Mouse (Mus musculus) embryonic facial prominence, embryonic 12.5 days (tissue): ENCODE measurements at regions not wholly inside any gene's neighbourhood (a gene's known extent, or its start where the extent isn't known, plus 50 kb on each side); places are given as distances from the start of the nearest gene placed in this dataset.

Experiments
- ATAC-seq: fragments of 200-750 bp; cut with Nextera tagmentation; 2 replicates; pipeline ENCODE4 v1.8.0; 2017; ENCODE audit not compliant: insufficient number of reproducible peaks, insufficient read depth, low FRiP score, low TSS enrichment
- H3K27ac ChIP-seq: fragments of 300-500 bp; sonication (generic); 2 replicates; pipeline ENCODE4 v1.5.1; 2016; ENCODE audit warnings: mild to moderate bottlenecking
- H3K27me3 ChIP-seq: fragments of 300-500 bp; sonication (generic); 2 replicates; pipeline ENCODE4 v1.6.1; 2016; ENCODE audit warnings: mild to moderate bottlenecking, moderate library complexity
- H3K36me3 ChIP-seq: fragments of 300-500 bp; sonication (generic); 2 replicates; pipeline ENCODE4 v1.6.1; 2016; ENCODE audit warnings: mild to moderate bottlenecking
- H3K4me1 ChIP-seq: fragments of 300-500 bp; sonication (generic); 2 replicates; pipeline ENCODE4 v1.6.1; 2016
- H3K4me2 ChIP-seq: fragments of 300-500 bp; sonication (generic); replicated peaks from 2 replicates; pipeline ENCODE4 v1.6.1; 2016; ENCODE audit warnings: mild to moderate bottlenecking, moderate library complexity
- H3K4me3 ChIP-seq: fragments of 300-500 bp; sonication (generic); 2 replicates; pipeline ENCODE4 v1.5.1; 2016; ENCODE audit warnings: mild to moderate bottlenecking
- H3K9ac ChIP-seq: fragments of 300-500 bp; sonication (generic); 2 replicates; pipeline ENCODE4 v1.6.1; 2016; ENCODE audit warnings: mild to moderate bottlenecking, moderate library complexity
- H3K9me3 ChIP-seq: fragments of 300-500 bp; sonication (generic); 2 replicates; pipeline ENCODE4 v1.6.1; 2016; ENCODE audit warnings: mild to moderate bottlenecking, moderate library complexity
- WGBS: fragments of 180-500 bp; shearing (Covaris S2); methylation state at CpG from one replicate; pipeline ENCODE4 v1.1.7; 2016; 5-methylcytosine and 5-hydroxymethylcytosine counted together

DNA sequence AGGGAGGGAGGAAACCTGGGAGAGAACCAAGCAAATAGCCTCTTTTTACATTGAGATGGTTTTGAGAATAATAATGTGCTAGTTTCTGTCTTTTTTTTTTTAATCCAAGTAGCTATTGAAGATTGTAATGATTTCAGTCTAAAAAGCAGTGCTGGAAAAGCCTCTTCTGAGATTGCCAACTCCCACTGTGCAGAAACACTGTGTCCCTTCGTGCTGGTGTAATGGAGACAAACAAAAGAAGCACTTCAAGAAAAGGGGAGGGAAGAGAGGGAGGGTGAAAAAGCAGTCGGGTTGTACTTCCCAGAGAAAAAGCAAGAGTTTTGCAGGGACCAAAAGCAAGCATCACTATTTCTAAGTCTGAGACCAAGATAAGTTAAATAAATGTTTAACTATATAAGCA is 669.4 kb upstream of the Mms22l start:
- no peak for ATAC-seq
- no peak overlapping the region for H3K4me2 ChIP-seq

DNA sequence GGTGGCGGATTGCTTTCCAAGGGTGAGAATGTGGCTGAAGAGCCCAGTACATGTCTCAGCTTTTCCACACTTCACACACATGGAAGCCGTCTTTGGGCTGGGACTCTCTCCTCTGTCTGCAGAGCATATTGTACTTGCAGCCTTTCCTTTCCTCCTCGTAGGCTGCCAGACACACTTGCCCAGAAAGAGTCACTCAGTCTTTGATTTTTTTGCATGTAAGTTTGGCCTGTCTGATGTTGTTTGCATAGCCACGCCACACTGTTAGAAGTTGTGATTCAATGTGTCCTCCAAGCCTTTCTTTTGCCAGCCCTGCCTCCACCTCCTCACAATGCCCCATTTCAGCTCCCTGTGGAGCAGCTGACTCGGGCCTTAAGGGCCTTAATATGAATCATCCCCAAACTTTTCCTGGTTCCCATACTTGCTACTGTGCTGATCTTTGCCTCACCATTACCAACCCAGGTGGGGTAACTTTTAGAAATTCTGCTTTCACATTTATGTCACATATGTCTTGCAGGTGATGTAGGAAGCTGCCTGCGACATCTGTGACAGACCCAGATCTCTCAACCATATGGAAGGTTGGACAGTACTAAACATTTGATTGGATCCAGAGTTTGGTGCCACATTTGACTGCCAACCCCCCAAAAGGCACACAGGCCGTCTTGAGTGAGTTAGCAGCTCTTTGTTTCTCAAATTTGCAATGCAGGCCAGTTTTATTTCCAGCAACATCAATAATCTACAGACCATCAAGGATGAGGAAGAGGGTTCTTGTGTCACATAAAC is 663.7 kb upstream of the Mms22l start:
- no peak overlapping the region for H3K27ac ChIP-seq
- 61% methylated on average over 7 of the region's 7 CpGs for WGBS
- no peak overlapping the region for H3K4me3 ChIP-seq
- no peak overlapping the region for H3K9ac ChIP-seq
- H3K27me3 ChIP-seq, result no peaks in the 10 kb centered on the region
- H3K9me3 ChIP-seq, result no peaks in the 10 kb centered on the region
- ATAC-seq, result no peak
- H3K36me3 ChIP-seq, result no peaks in the 10 kb centered on the region
- H3K4me1 ChIP-seq, result no peaks in the 10 kb centered on the region
- H3K4me2 ChIP-seq, result no peak overlapping the region

More for the DNA sequence above, 669.4 kb upstream of the Mms22l start:
- Histone ChIP-seq H3K9me3 (no peaks in the 10 kb centered on the region), H3K9ac (no peak overlapping the region), H3K27me3 (no peaks in the 10 kb centered on the region), H3K36me3 (no peaks in the 10 kb centered on the region), H3K4me1 (no peaks in the 10 kb centered on the region), H3K27ac (no peak overlapping the region), H3K4me3 (no peak overlapping the region)
- WGBS, result 0% methylated on average over 2 of the region's 2 CpGs

DNA sequence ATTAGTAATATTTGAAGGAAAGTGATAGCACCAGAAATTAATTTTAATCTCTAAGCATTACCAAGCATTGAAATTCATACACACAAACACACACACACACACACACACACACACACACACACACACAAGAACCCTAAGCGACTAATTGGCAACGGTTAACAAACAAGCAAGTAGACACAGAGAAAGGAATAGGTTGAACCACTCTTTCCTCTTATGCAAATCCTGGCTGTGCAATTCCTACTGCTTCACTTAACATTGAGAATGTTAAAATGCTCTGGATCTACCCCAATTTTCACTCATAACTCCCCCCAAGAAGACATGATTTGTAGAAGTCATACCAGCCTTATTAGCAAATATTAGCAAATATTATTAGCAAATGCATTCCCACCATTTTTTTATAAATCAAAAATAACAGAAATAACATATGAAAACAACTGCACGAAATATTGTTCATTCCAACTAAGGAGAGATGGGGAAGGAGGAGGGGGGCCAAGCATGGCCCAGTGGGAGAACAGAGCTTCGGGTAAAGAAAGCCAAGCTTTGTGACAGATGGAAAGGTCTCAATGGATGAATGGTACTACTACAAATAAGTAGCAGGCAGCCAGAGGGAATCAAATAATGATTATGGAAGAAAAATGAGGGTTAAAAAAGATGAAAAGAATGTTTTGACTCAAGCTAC is 652.5 kb upstream of the Mms22l start:
- no peaks in the 10 kb centered on the region for H3K27me3 ChIP-seq
- WGBS, result 71% methylated on average over 4 of the region's 4 CpGs
- H3K4me2 ChIP-seq, result no peak overlapping the region
- H3K9me3 ChIP-seq, result no peaks in the 10 kb centered on the region
- no peak overlapping the region for H3K4me3 ChIP-seq
- H3K27ac ChIP-seq, result no peak overlapping the region
- no peaks in the 10 kb centered on the region for H3K36me3 ChIP-seq
- ATAC-seq, result no peak
- H3K4me1 ChIP-seq, result no peaks in the 10 kb centered on the region
- no peak overlapping the region for H3K9ac ChIP-seq

DNA sequence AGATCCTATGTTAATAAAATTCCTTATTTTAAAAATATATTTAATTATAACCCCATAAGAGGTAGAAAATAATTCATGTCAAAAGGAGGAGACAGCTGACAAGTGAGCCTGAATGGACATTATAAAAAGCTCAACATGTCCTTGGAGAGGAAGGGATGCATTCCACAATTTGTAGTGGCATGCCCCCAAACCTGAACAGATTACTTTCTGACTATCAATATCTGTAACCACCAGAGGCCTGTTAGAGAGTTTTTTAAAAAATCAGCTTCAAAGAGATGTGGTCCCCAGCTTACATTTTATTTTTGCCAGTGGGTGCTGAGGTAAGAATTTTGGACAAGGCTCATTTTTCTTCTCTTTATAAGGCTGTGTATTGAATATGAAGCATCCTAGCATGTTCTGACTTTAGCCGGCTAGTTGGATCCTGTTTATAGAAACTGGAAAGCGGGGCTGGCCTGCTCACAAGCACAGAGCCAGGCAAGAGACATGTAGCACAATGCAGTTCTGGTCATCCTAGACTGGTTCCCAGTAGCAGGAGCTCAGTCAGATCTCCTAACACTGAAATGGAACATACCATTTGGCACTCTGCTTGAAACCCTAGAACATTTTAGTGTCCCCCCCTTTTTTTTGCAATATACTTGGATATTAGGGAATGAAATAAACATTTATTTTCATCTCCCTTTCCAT is 651.8 kb upstream of the Mms22l start:
- Histone ChIP-seq H3K4me2 (no peak overlapping the region), H3K27ac (no peak overlapping the region), H3K9ac (no peak overlapping the region), H3K27me3 (no peaks in the 10 kb centered on the region), H3K9me3 (no peaks in the 10 kb centered on the region), H3K4me1 (no peaks in the 10 kb centered on the region), H3K4me3 (no peak overlapping the region), H3K36me3 (no peaks in the 10 kb centered on the region)
- 73% methylated on average over 2 of the region's 2 CpGs for WGBS
- no peak for ATAC-seq

DNA sequence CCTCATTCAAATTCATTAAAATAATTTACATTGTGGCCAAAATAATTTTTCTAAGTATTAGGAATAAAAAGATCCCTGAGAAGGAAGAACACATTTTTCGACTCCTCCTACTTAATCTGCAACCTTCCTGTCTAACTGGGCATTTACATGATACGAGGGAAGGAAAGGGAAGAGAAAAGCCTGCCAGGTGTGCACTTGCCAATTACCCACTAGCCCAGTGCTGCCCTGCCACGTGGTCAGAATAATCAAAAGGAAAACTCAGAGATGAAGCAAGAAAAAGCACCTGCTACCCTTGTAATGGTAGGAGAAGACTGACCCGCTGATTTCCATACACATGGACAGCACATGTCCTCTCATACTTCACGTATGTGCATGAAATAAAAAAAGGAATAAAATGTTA is 651.0 kb upstream of the Mms22l start:
- H3K4me1 ChIP-seq, result no peaks in the 10 kb centered on the region
- no peak for ATAC-seq
- no peak overlapping the region for H3K4me2 ChIP-seq
- H3K27me3 ChIP-seq, result no peaks in the 10 kb centered on the region
- WGBS, result 64% methylated on average over 5 of the region's 5 CpGs
- no peaks in the 10 kb centered on the region for H3K36me3 ChIP-seq
- no peak overlapping the region for H3K4me3 ChIP-seq
- no peaks in the 10 kb centered on the region for H3K9me3 ChIP-seq
- H3K27ac ChIP-seq, result no peak overlapping the region
- no peak overlapping the region for H3K9ac ChIP-seq

DNA sequence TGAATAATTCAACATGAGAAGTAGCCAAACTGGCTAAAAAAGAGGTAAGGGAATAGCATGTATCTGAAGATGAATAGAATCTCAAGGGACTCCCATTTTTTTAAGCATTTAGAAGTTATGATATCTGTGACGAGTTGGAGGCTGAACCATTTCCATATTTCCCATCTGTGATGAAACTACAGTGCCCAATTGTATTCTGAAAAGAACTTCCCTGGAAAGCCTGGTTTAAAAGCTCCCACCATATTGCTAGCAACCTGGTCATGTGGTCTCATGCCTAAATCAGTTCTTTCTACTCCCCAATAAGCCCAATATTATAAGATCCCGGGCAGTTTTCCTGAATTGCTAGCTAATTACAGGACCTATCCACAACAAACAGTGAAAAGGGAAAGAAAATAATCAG is 645.6 kb upstream of the Mms22l start:
- 88% methylated on average over 2 of the region's 2 CpGs for WGBS
- no peak overlapping the region for H3K27ac ChIP-seq
- no peaks in the 10 kb centered on the region for H3K4me1 ChIP-seq
- no peak overlapping the region for H3K9ac ChIP-seq
- H3K27me3 ChIP-seq, result no peaks in the 10 kb centered on the region
- no peaks in the 10 kb centered on the region for H3K36me3 ChIP-seq
- no peak overlapping the region for H3K4me3 ChIP-seq
- H3K9me3 ChIP-seq, result no peaks in the 10 kb centered on the region
- H3K4me2 ChIP-seq, result no peak overlapping the region
- ATAC-seq, result no peak

DNA sequence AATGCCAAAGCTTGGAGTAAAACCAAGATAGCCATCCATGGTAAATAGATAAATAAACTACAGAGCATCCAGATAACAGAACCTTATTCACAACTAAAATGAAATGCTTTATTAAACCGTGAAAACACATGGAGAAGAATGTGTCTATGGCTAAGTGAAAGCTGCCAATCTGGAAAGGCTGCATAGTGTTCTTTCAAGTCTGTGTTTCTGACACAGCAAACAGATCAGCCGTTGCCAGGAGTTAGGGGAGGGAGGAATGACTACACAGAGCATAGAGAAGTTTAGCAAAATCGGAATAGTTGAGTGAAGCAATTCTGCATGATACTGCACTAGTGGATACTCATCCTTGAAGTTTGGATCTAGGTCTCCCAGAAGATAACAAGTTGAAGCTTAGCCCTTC is 633.8 kb upstream of the Mms22l start:
- 74% methylated on average over 3 of the region's 3 CpGs for WGBS
- ATAC-seq, result no peak
- no peak overlapping the region for H3K4me3 ChIP-seq

DNA sequence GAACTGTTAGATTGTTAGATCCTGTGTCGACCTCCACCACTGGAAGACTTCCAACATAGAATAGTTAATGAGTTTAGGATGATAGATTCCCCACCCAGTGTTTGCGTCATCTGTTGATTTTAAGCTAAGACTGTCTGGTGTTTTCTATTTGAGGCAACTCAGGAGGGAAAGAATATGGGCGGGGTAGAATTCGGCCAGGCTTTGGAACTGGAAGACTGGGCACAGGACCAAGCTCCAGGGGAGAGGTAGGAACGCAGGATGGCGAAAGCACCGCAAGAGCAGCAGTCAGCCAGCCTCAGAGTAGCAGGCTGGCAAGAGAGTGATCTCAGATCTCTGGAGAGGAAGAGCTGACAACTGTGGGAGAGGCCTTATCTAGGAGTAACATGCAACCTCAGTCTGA is 616.2 kb upstream of the Mms22l start:
- WGBS, result 89% methylated on average over 7 of the region's 7 CpGs
- Histone ChIP-seq H3K4me1 (no peaks in the 10 kb centered on the region), H3K9me3 (no peaks in the 10 kb centered on the region), H3K4me3 (no peak overlapping the region), H3K27ac (no peak overlapping the region), H3K9ac (no peak overlapping the region), H3K36me3 (no peaks in the 10 kb centered on the region), H3K4me2 (no peak overlapping the region), H3K27me3 (no peaks in the 10 kb centered on the region)
- no peak for ATAC-seq

More for the DNA sequence above, 633.8 kb upstream of the Mms22l start:
- Histone ChIP-seq H3K4me1 (no peaks in the 10 kb centered on the region), H3K27ac (no peak overlapping the region), H3K9ac (no peak overlapping the region), H3K27me3 (no peaks in the 10 kb centered on the region), H3K36me3 (no peaks in the 10 kb centered on the region), H3K4me2 (no peak overlapping the region), H3K9me3 (no peaks in the 10 kb centered on the region)

DNA sequence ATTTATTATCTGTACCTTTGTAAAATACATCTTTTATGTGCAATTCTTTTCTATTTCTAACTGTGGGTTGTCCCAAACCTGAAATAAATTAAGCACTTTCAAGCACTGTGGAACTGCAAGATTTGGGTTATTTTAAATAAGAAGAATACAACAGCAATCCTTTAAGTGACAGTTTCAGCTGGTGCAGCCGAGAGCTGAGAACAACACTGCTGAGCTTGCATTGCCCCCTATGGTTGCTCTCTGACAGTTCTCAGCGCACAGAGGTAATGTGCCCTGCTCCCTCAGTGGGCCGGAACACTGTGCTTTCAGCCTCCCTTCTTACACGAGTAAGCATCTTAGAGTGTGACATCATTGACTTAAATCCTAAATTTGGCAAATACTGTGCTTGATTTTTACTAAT is 582.9 kb upstream of the Mms22l start:
- no peak for ATAC-seq
- Histone ChIP-seq H3K9me3 (no peaks in the 10 kb centered on the region), H3K36me3 (no peaks in the 10 kb centered on the region), H3K27ac (no peak overlapping the region), H3K27me3 (no peaks in the 10 kb centered on the region), H3K9ac (no peak overlapping the region), H3K4me1 (no peaks in the 10 kb centered on the region), H3K4me2 (no peak overlapping the region), H3K4me3 (no peak overlapping the region)
- WGBS, result 23% methylated on average over 4 of the region's 4 CpGs

DNA sequence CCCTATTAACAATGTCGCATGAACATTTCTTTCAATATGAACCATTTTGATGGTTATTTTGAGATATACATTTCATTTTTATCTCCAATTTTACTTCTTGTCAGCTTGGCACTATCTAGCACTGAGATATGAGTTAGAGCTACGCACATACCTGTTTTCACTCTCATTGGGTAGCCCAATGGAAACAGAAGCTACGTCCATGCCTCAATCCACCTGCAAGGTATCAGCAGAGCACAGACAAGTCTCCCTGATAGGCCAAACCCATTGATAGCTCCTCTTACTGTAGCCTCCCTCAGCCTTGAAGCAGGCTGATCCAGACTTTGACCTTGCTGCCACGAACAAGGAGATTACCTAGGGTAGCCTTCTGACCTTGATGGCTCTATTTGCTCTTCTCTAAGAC is 582.4 kb upstream of the Mms22l start:
- no peaks in the 10 kb centered on the region for H3K9me3 ChIP-seq
- ATAC-seq, result no peak
- no peak overlapping the region for H3K9ac ChIP-seq
- no peak overlapping the region for H3K27ac ChIP-seq
- 73% methylated on average over 4 of the region's 4 CpGs for WGBS
- H3K36me3 ChIP-seq, result no peaks in the 10 kb centered on the region
- no peak overlapping the region for H3K4me2 ChIP-seq
- no peaks in the 10 kb centered on the region for H3K27me3 ChIP-seq
- no peaks in the 10 kb centered on the region for H3K4me1 ChIP-seq
- no peak overlapping the region for H3K4me3 ChIP-seq

DNA sequence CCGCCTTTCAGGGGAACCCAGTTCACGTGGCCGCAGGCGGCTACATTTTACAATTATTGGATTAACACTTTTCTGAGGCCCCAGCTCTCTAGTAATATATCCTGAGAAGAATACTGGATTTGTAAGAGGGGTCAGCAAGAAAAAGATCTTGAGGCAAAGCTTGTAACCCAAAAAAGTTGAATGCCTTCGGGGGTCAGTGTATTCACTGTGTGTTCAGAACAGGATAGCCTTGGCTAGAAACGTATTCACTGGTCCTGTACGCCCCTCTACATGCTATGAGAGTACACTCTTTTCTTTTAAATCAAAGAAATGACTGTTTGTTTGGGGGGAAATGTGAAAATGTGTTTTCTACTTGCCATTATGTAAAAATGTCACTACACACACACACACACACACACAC is 581.8 kb upstream of the Mms22l start:
- Histone ChIP-seq H3K4me1 (no peaks in the 10 kb centered on the region), H3K27me3 (no peaks in the 10 kb centered on the region), H3K9me3 (no peaks in the 10 kb centered on the region), H3K36me3 (no peaks in the 10 kb centered on the region), H3K9ac (no peak overlapping the region), H3K4me3 (no peak overlapping the region), H3K4me2 (no peak overlapping the region), H3K27ac (no peak overlapping the region)
- WGBS, result 83% methylated on average over 7 of the region's 7 CpGs
- ATAC-seq, result no peak

DNA sequence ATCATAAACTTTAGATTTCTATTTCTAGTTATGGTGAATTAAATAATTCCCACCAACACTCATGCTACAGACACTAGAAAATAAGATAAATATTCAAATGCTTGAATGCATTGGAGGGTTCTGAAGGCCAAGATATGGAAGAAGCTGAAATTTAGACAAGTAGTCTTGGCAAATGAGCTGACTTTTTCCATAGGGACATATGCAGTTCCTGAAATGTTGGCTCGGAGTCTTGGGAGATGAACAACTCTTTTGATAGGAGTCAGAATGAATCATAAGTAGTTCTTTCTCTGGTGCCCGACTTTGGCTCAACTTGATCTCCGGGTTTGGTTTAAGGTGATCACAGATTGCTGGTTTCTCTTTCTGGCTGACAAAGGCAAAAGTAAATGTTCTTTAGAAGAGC is 574.7 kb upstream of the Mms22l start:
- Histone ChIP-seq H3K4me1 (no peaks in the 10 kb centered on the region), H3K4me2 (no peak overlapping the region), H3K4me3 (no peak overlapping the region), H3K27me3 (no peaks in the 10 kb centered on the region), H3K27ac (no peak overlapping the region), H3K36me3 (no peaks in the 10 kb centered on the region), H3K9me3 (no peaks in the 10 kb centered on the region), H3K9ac (no peak overlapping the region)
- 86% methylated on average over 3 of the region's 3 CpGs for WGBS
- ATAC-seq, result no peak
